Comparison of ENCODE assay signal across 25 mouse cellular contexts in the genomic region with DNA sequence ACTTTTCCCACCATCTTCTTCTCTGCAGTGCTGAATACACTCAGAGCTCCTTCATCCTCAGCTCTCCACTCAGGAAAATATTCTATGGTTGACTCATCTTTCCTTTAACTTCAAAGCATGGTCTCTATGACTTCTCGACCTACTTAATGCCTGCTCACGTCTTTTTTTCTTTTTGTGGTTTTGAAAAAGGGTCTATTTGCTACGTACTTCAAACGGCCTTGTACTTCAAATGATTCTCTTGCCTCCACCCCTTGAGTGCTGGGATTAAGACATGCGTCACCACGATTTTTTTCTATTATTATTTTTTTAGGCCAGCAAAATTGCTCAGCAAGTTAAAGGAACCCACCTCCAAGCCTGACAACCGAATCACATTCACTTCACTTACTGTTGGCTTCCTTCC. TPM values are rescaled to one million over a fixed set of nuclear protein-coding genes. Genes with fewer than 3 reads are reported as not detected.
"Had no signal": no experiment of that assay in that cellular context is flagged by ENCODE, and none has a peak within 500 bp of the region (broad histone marks: within the 10 kb centered on the region; RNA-seq: fewer than 3 reads in every experiment).

No protein-coding gene starts in this region.

- DNase-seq: kidney, adult 2 months; kidney, postnatal 25 days; layer of hippocampus, adult 9-11 months; liver, postnatal 0 days; lung, embryonic 14.5 days; lung, postnatal 10 days; lung, postnatal 4 days; midbrain, embryonic 14.5 days; retina, postnatal 1 day; thymus, adult 18-20 months; thymus, postnatal 25 days had no signal

- ATAC-seq: liver, postnatal 0 days had no signal

RNA-seq across cellular contexts. Expression of a gene that starts 26.9 kb away (rescaled TPM):
- total RNA-seq: liver, adult 2 months; megakaryocyte progenitor cell, adult 5-6 weeks; megakaryocyte-erythroid progenitor cell, adult 5-6 weeks; midbrain, postnatal 0 days had no signal
- polyA plus RNA-seq: large intestine, adult 2 months; liver, adult 2 months; lung, embryonic 14.5 days; midbrain, embryonic 11.5 days; midbrain, embryonic 14.5 days; midbrain, postnatal 0 days; neural tube, embryonic 15.5 days; small intestine, adult 2 months; spleen, adult 2 months; stomach, embryonic 16.5 days had no signal

RNA-seq across cellular contexts. Expression of a gene that starts 27.2 kb away (rescaled TPM):
- total RNA-seq: layer of hippocampus, adult 2 months; left cerebral cortex, adult 18-20 months; left cerebral cortex, postnatal 25 days; liver, adult 2 months; megakaryocyte-erythroid progenitor cell, adult 5-6 weeks; midbrain, postnatal 0 days had no signal
- polyA plus RNA-seq: kidney, adult 2 months; large intestine, adult 2 months; liver, adult 2 months; lung, embryonic 14.5 days; midbrain, embryonic 11.5 days; midbrain, embryonic 14.5 days; midbrain, postnatal 0 days; neural tube, embryonic 12.5 days; neural tube, embryonic 15.5 days; spleen, adult 2 months had no signal

RNA-seq across cellular contexts. Expression of a gene that starts 33.2 kb away (rescaled TPM):
- total RNA-seq: left cerebral cortex, adult 18-20 months; left cerebral cortex, postnatal 25 days had no signal
